Mouse (Mus musculus): ENCODE results near the gene Ndufs6. TPM values are rescaled to one million over a fixed set of nuclear protein-coding genes. Genes with fewer than 3 reads are reported as not detected.

Ndufs6 gene
- total RNA-seq, 2 experiments from 2014 or later = 182 to 189 TPM

Other genes with a start within 250 kb of the Ndufs6 start
- not detected for gene Irx4, start 68.1 kb downstream of the Ndufs6 start, total RNA-seq (2021)
- gene Mrpl36, start within 50 bp of the Ndufs6 start, total RNA-seq (2021) = 10 to 100 TPM; 36.4 to 38.6 TPM
- gene Lpcat1, start 138.7 kb upstream of the Ndufs6 start, total RNA-seq (2021) = 10 to 100 TPM; 48.8 to 53.3 TPM
- gene Slc6a3, start 208.2 kb upstream of the Ndufs6 start, total RNA-seq (2021) = under 1 TPM in 1 of 2 experiments, not detected in 1; 0.25 TPM